Comparison of ENCODE assay signal across 12 mouse cellular contexts in the genomic region with DNA sequence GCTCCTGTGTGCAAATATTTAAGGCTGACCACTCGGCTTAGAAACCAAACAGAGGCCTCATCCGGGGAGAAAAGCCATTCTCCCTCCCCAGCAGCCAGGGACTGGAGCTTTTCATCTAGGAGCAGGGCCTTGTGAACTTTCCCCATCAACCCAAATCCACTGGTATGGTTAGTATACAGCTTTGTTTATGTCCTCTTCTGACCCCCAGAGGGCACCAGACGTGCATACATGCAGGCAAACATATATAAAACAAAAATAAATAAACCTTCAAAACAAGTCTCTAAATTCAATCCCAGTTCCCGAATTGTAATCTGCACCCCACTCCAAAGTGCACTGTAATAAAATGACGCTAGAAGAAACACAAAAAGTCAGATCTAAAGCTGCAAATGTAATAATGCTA. TPM values are rescaled to one million over a fixed set of nuclear protein-coding genes. Genes with fewer than 3 reads are reported as not detected.
DNase-seq lines count a peak whose midpoint lies in the region; ATAC-seq and TF ChIP-seq lines count a peak whose summit lies in the region.
"Had no signal": no experiment of that assay in that cellular context is flagged by ENCODE, and none has a peak within 500 bp of the region (broad histone marks: within the 10 kb centered on the region; RNA-seq: fewer than 3 reads in every experiment).

No protein-coding gene starts in this region.

- H3K4me3 ChIP-seq in lung, embryonic 14.5 days (ENCODE audit: low read depth, low read length), result no peak overlapping the region
- H3K4me3 ChIP-seq: embryonic facial prominence, embryonic 15.5 days; limb, embryonic 12.5 days had no signal

- WGBS in lung, embryonic 14.5 days, result 46% methylated on average over 5 of the region's 5 CpGs

- H3K9me3 ChIP-seq in lung, embryonic 14.5 days (ENCODE audit: low read depth, low read length), result no peaks in the 10 kb centered on the region
- H3K9me3 ChIP-seq: embryonic facial prominence, embryonic 15.5 days; limb, embryonic 12.5 days had no signal

- H3K27me3 ChIP-seq in lung, embryonic 14.5 days (ENCODE audit: insufficient read depth, low read length), result no peaks in the 10 kb centered on the region
- H3K27me3 ChIP-seq: embryonic facial prominence, embryonic 15.5 days; limb, embryonic 12.5 days had no signal

- no peak overlapping the region for H3K9ac ChIP-seq in lung, embryonic 14.5 days
- H3K9ac ChIP-seq: embryonic facial prominence, embryonic 15.5 days; limb, embryonic 12.5 days had no signal

- H3K36me3 ChIP-seq in lung, embryonic 14.5 days (ENCODE audit: insufficient read depth), result no peaks in the 10 kb centered on the region
- H3K36me3 ChIP-seq: embryonic facial prominence, embryonic 15.5 days; limb, embryonic 12.5 days had no signal

- H3K27ac ChIP-seq in lung, embryonic 14.5 days (ENCODE audit: low read depth), result no peak overlapping the region
- H3K27ac ChIP-seq: embryonic facial prominence, embryonic 15.5 days; limb, embryonic 12.5 days had no signal

- ATAC-seq in lung, embryonic 14.5 days (ENCODE audit: insufficient read depth), result no peak
- peak; percentile 57; the same call in 1 of the 2 replicates for ATAC-seq in common myeloid progenitor, adult 5-6 weeks (replicated peaks; ENCODE audit: low read depth, poor library complexity, severe bottlenecking)

- H3K4me1 ChIP-seq in lung, embryonic 14.5 days (ENCODE audit: insufficient read depth), result no peaks in the 10 kb centered on the region
- H3K4me1 ChIP-seq: embryonic facial prominence, embryonic 15.5 days; limb, embryonic 12.5 days had no signal

- TF ChIP-seq CTCF in lung, embryonic 14.5 days (IDR thresholded peaks at IDR 0.05; ENCODE audit: low read depth), result peak; percentile 41

- H3K4me2 ChIP-seq in lung, embryonic 14.5 days, result no peak overlapping the region
- H3K4me2 ChIP-seq: embryonic facial prominence, embryonic 15.5 days; limb, embryonic 12.5 days had no signal

- peak; percentile 17 for DNase-seq in adrenal gland, postnatal 10 days
- no peak for DNase-seq in adrenal gland, postnatal 25 days
- peak; percentile 42 for DNase-seq in lung, embryonic 14.5 days
- no peak for DNase-seq in lung, postnatal 25 days (ENCODE audit: low spot score)
- DNase-seq in retina, postnatal 1 day, result peak; percentile 45
- no peak for DNase-seq in layer of hippocampus, adult 11-12 months (ENCODE audit: low spot score)
- DNase-seq in adrenal gland, postnatal 36 days, result no peak
- DNase-seq: heart, adult 11 months had no signal

RNA-seq across cellular contexts. Expression of a gene that starts 9.4 kb away (rescaled TPM):
- total RNA-seq in adrenal gland, postnatal 10 days (2021), result under 1 TPM; 0.30 TPM
- not detected in 2 replicates for total RNA-seq in adrenal gland, postnatal 25 days (2021)
- 0.81 and 1.1 TPM in 2 replicates for polyA plus RNA-seq in lung, embryonic 14.5 days (2014; fragmentation: Nextera tagmentation; extraction: Ambion mirVana)
- 0.58 and 3.2 TPM in 2 replicates for total RNA-seq in common myeloid progenitor, adult 5-6 weeks (2017)
- total RNA-seq in adrenal gland, postnatal 36 days (2021), result under 1 TPM in 1 of 2 experiments, not detected in 1; 0.13 TPM

RNA-seq across cellular contexts. Expression of a gene that starts 10.5 kb away (rescaled TPM):
- 1 to 10 TPM in 1 of 2 experiments, not detected in 1; 1.6 TPM for total RNA-seq in adrenal gland, postnatal 10 days (2021)
- not detected in 2 replicates for total RNA-seq in adrenal gland, postnatal 25 days (2021)
- not detected in 2 replicates for polyA plus RNA-seq in lung, embryonic 14.5 days (2014; fragmentation: Nextera tagmentation; extraction: Ambion mirVana)
- total RNA-seq in common myeloid progenitor, adult 5-6 weeks (2017), result 0.37 TPM in 1 of 2 replicates, not detected in the other
- not detected for total RNA-seq in adrenal gland, postnatal 36 days (2021)
- polyA plus RNA-seq: limb, embryonic 12.5 days had no signal

RNA-seq across cellular contexts. Expression of a gene that starts 13.9 kb away (rescaled TPM):
- not detected for total RNA-seq in adrenal gland, postnatal 10 days (2021)
- not detected in 2 replicates for total RNA-seq in adrenal gland, postnatal 25 days (2021)
- not detected in 2 replicates for polyA plus RNA-seq in lung, embryonic 14.5 days (2014; fragmentation: Nextera tagmentation; extraction: Ambion mirVana)
- total RNA-seq in common myeloid progenitor, adult 5-6 weeks (2017), result not detected in 2 replicates
- total RNA-seq in adrenal gland, postnatal 36 days (2021), result not detected
- polyA plus RNA-seq: embryonic facial prominence, embryonic 15.5 days; intestine, embryonic 14.5 days; limb, embryonic 12.5 days had no signal

RNA-seq across cellular contexts. Expression of a gene that starts 17.5 kb away (rescaled TPM):
- total RNA-seq in adrenal gland, postnatal 10 days (2021), result 10 to 100 TPM; 73.9 to 86.6 TPM
- 92.7 and 106 TPM in 2 replicates for total RNA-seq in adrenal gland, postnatal 25 days (2021)
- polyA plus RNA-seq in lung, embryonic 14.5 days (2014; fragmentation: Nextera tagmentation; extraction: Ambion mirVana), result 97.0 and 98.8 TPM in 2 replicates
- total RNA-seq in common myeloid progenitor, adult 5-6 weeks (2017), result 56.9 and 65.8 TPM in 2 replicates
- 10 to 100 TPM; 83.6 to 83.8 TPM for total RNA-seq in adrenal gland, postnatal 36 days (2021)

RNA-seq across cellular contexts. Expression of a gene that starts 17.7 kb away (rescaled TPM):
- 100 to 1,000 TPM; 180 to 220 TPM for total RNA-seq in adrenal gland, postnatal 10 days (2021)
- 122 and 146 TPM in 2 replicates for total RNA-seq in adrenal gland, postnatal 25 days (2021)
- 128 and 133 TPM in 2 replicates for polyA plus RNA-seq in lung, embryonic 14.5 days (2014; fragmentation: Nextera tagmentation; extraction: Ambion mirVana)
- 52.5 and 60.6 TPM in 2 replicates for total RNA-seq in common myeloid progenitor, adult 5-6 weeks (2017)
- total RNA-seq in adrenal gland, postnatal 36 days (2021), result 100 to 1,000 TPM; 127 to 165 TPM

Comparison
In these comparisons a context has a peak if more than half of its experiments do, and no peak if none do; other contexts are left out.
1. DNase-seq: peak in adrenal gland, postnatal 10 days (single experiment), lung, embryonic 14.5 days (single experiment) and retina, postnatal 1 day (single experiment); none in adrenal gland, postnatal 25 days (single experiment), lung, postnatal 25 days (single experiment), layer of hippocampus, adult 11-12 months (single experiment) and adrenal gland, postnatal 36 days (0 of 2).